Mouse (Mus musculus) inflammation-experienced regulatory T-cells (primary cell): ENCODE results near the gene Adcy5. TPM values are rescaled to one million over a fixed set of nuclear protein-coding genes. Genes with fewer than 3 reads are reported as not detected.

Experiments
- polyA plus RNA-seq, 2 experiments: library from polyadenylated mRNA; unstranded; fragments of 100-300 nt; shearing (Covaris generic); gene quantifications; one replicate each; pipeline ENCODE4 v1.2.1; 2017

Gene Adcy5
- polyA plus RNA-seq, result under 1 TPM; 0.04 to 0.81 TPM

GRCm38 (mm10) chr16:35154641-35155390 is at the start of gene Adcy5:
TSS of gene Adcy5 (plus strand) at chr16:35154877.

Other genes starting within 250 kb of the Adcy5 start
- gene Hacd2, start 132.4 kb upstream of the Adcy5 start, polyA plus RNA-seq, result 10 to 100 TPM; 32.6 to 36.7 TPM
- gene Sec22a, start 209.0 kb downstream of the Adcy5 start, polyA plus RNA-seq, result 10 to 100 TPM; 23.4 to 31.8 TPM